Mouse (Mus musculus): ENCODE measurements at regions not wholly inside any gene's neighbourhood (a gene's known extent, or its start where the extent isn't known, plus 50 kb on each side); places are given as distances from the start of the nearest gene placed in this dataset.

- H3K27ac ChIP-seq (ENCODE audit: low read length): no peak overlapping the region
- ATAC-seq (ENCODE audit: low read depth): no peak
- H3K36me3 ChIP-seq (ENCODE audit: control insufficient read depth, insufficient read depth): no peaks in the 10 kb centered on the region
Measured at GRCm38 (mm10) chr15:50402551-50402950, 3482.2 kb upstream of the Gm7489 start.

GRCm38 (mm10) chr15:50403883-50404282 lies 3480.8 kb upstream of the Gm7489 start:
- H3K9me3 ChIP-seq (replicated peaks; ENCODE audit: control insufficient read depth, low read length): no peaks in the 10 kb centered on the region
- ATAC-seq (ENCODE audit: low read depth): no peak
- H3K27ac ChIP-seq (ENCODE audit: low read length): no peak overlapping the region
- H3K4me3 ChIP-seq (ENCODE audit: low read depth, low read length): no peak overlapping the region
- H3K36me3 ChIP-seq (ENCODE audit: control insufficient read depth, insufficient read depth): no peaks in the 10 kb centered on the region
- no peaks in the 10 kb centered on the region for H3K4me1 ChIP-seq (ENCODE audit: control insufficient read depth, low read depth, low read length)
- H3K4me2 ChIP-seq (ENCODE audit: low read depth, low read length): no peak overlapping the region
- H3K9ac ChIP-seq (ENCODE audit: low read depth, low read length): no peak overlapping the region
- H3K27me3 ChIP-seq (ENCODE audit: control insufficient read depth, insufficient read depth, low read depth, low read length): no peaks in the 10 kb centered on the region
- 51% methylated on average over 2 of the region's 2 CpGs for WGBS (ENCODE audit: insufficient replicate concordance)

More at GRCm38 (mm10) chr15:50402551-50402950, 3482.2 kb upstream of the Gm7489 start:
- Histone ChIP-seq H3K9me3 (replicated peaks; ENCODE audit: control insufficient read depth, low read length) (no peaks in the 10 kb centered on the region), H3K4me1 (ENCODE audit: control insufficient read depth, low read depth, low read length) (no peaks in the 10 kb centered on the region), H3K9ac (ENCODE audit: low read depth, low read length) (no peak overlapping the region), H3K27me3 (ENCODE audit: control insufficient read depth, insufficient read depth, low read depth, low read length) (no peaks in the 10 kb centered on the region), H3K4me3 (ENCODE audit: low read depth, low read length) (no peak overlapping the region), H3K4me2 (ENCODE audit: low read depth, low read length) (no peak overlapping the region)
- WGBS (ENCODE audit: insufficient replicate concordance): 13% methylated on average over 1 of the region's 1 CpGs

DNA sequence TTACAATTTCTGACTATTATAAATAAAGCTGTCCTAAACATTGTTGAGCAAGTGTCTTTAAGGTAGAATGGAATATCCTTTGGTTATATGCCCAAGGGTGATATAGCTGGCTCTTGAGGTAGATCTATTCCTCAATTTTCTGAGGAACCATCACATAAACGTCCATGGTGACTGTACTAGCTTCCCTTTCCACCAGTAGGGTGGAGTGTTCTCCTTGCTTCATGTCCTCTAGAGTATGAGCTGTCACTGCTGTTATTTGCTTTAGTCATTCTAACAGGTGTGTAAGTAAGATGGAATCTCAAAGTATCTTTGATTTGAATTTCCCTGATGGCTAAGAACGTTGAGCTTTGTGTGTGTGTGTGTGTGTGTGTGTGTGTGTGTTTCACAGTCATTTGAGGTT lies 3475.7 kb upstream of the Gm7489 start:
- no peak for ATAC-seq (ENCODE audit: low read depth)
- Histone ChIP-seq H3K4me2 (ENCODE audit: low read depth, low read length) (no peak overlapping the region), H3K9ac (ENCODE audit: low read depth, low read length) (no peak overlapping the region), H3K4me3 (ENCODE audit: low read depth, low read length) (no peak overlapping the region), H3K9me3 (replicated peaks; ENCODE audit: control insufficient read depth, low read length) (no peaks in the 10 kb centered on the region), H3K27me3 (ENCODE audit: control insufficient read depth, insufficient read depth, low read depth, low read length) (no peaks in the 10 kb centered on the region), H3K36me3 (ENCODE audit: control insufficient read depth, insufficient read depth) (no peaks in the 10 kb centered on the region), H3K4me1 (ENCODE audit: control insufficient read depth, low read depth, low read length) (no peaks in the 10 kb centered on the region), H3K27ac (ENCODE audit: low read length) (no peak overlapping the region)
- WGBS (ENCODE audit: insufficient replicate concordance): 31% methylated on average over 2 of the region's 2 CpGs

DNA sequence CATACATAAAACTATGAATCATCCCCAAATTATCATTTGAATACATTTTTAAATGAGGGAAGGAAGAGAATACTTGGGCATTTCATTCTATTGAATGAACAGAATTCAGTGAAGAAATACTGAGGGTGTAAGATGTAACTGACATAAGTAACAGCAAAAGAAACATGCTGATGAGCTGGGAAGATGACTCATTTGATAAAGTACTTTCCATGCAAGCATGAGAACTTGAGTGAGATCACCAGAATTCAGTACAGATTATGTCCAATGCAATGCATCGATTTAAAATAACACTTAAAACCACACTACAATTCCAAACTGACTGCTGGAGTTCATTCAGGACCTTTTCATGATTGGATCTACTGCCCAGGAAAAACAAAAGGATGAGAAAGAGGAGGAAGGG lies 3467.1 kb upstream of the Gm7489 start:
- Histone ChIP-seq H3K27ac (ENCODE audit: low read length) (no peak overlapping the region), H3K27me3 (ENCODE audit: control insufficient read depth, insufficient read depth, low read depth, low read length) (no peaks in the 10 kb centered on the region), H3K9me3 (replicated peaks; ENCODE audit: control insufficient read depth, low read length) (no peaks in the 10 kb centered on the region), H3K4me3 (ENCODE audit: low read depth, low read length) (no peak overlapping the region), H3K36me3 (ENCODE audit: control insufficient read depth, insufficient read depth) (no peaks in the 10 kb centered on the region), H3K4me1 (ENCODE audit: control insufficient read depth, low read depth, low read length) (no peaks in the 10 kb centered on the region), H3K4me2 (ENCODE audit: low read depth, low read length) (no peak overlapping the region), H3K9ac (ENCODE audit: low read depth, low read length) (no peak overlapping the region)
- ATAC-seq (ENCODE audit: low read depth): no peak
- WGBS (ENCODE audit: insufficient replicate concordance): 65% methylated on average over 1 of the region's 1 CpGs

GRCm38 (mm10) chr15:50423082-50423665 lies 3461.5 kb upstream of the Gm7489 start:
- H3K4me2 ChIP-seq (ENCODE audit: low read depth, low read length): no peak overlapping the region
- H3K36me3 ChIP-seq (ENCODE audit: control insufficient read depth, insufficient read depth): no peaks in the 10 kb centered on the region
- no peak overlapping the region for H3K4me3 ChIP-seq (ENCODE audit: low read depth, low read length)
- no peaks in the 10 kb centered on the region for H3K27me3 ChIP-seq (ENCODE audit: control insufficient read depth, insufficient read depth, low read depth, low read length)
- H3K27ac ChIP-seq (ENCODE audit: low read length): no peak overlapping the region
- no peaks in the 10 kb centered on the region for H3K4me1 ChIP-seq (ENCODE audit: control insufficient read depth, low read depth, low read length)
- no peaks in the 10 kb centered on the region for H3K9me3 ChIP-seq (replicated peaks; ENCODE audit: control insufficient read depth, low read length)
- no peak for ATAC-seq (ENCODE audit: low read depth)
- 51% methylated on average over 5 of the region's 5 CpGs for WGBS (ENCODE audit: insufficient replicate concordance)
- no peak overlapping the region for H3K9ac ChIP-seq (ENCODE audit: low read depth, low read length)

DNA sequence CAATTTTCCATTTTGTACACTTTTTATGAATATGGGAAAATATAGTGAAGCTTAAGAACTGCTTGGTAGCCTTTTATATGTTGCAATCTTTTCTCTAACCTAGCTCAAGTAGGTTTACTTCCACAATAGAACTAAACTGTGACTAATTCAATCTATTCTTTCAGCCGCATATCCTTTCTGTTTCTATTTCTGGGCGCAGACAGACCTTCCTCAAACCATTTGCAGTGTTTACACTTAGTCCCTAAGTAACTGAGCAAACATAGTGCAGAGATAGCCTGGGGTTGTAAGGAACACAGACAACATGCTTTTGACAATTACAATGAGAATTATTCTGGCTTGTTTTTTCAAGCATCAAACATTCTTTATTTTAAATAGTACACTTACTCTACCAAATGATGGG lies 3435.1 kb upstream of the Gm7489 start:
- 26% methylated on average over 2 of the region's 2 CpGs for WGBS (ENCODE audit: insufficient replicate concordance)
- H3K4me1 ChIP-seq (ENCODE audit: control insufficient read depth, low read depth, low read length): no peaks in the 10 kb centered on the region
- ATAC-seq (ENCODE audit: low read depth): no peak
- H3K36me3 ChIP-seq (ENCODE audit: control insufficient read depth, insufficient read depth): no peaks in the 10 kb centered on the region
- no peaks in the 10 kb centered on the region for H3K27me3 ChIP-seq (ENCODE audit: control insufficient read depth, insufficient read depth, low read depth, low read length)
- no peaks in the 10 kb centered on the region for H3K9me3 ChIP-seq (replicated peaks; ENCODE audit: control insufficient read depth, low read length)
- H3K9ac ChIP-seq (ENCODE audit: low read depth, low read length): no peak overlapping the region
- H3K27ac ChIP-seq (ENCODE audit: low read length): no peak overlapping the region
- H3K4me2 ChIP-seq (ENCODE audit: low read depth, low read length): no peak overlapping the region
- no peak overlapping the region for H3K4me3 ChIP-seq (ENCODE audit: low read depth, low read length)

DNA sequence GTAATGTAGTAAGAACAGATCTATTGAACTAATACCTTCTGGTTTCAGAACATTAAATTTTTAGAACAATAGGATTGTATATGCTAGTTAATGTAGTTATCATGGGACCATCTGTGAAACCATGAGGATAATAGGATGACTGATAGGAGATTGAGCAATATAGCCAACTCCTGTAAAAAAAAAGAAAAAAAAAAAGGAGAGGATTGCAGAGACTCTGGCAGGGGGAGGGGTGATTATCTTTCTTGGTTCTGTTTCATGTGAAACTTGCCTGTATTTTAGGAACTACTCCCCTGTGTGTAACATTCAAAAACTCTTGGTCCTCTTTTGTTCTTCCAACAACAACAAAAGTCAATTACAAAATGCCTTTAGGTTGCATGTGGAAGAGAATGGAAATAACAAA lies 3412.1 kb upstream of the Gm7489 start:
- no peaks in the 10 kb centered on the region for H3K9me3 ChIP-seq (replicated peaks; ENCODE audit: control insufficient read depth, low read length)
- ATAC-seq (ENCODE audit: low read depth): no peak
- no peaks in the 10 kb centered on the region for H3K27me3 ChIP-seq (ENCODE audit: control insufficient read depth, insufficient read depth, low read depth, low read length)
- H3K36me3 ChIP-seq (ENCODE audit: control insufficient read depth, insufficient read depth): no peaks in the 10 kb centered on the region
- H3K4me2 ChIP-seq (ENCODE audit: low read depth, low read length): no peak overlapping the region
- no peak overlapping the region for H3K9ac ChIP-seq (ENCODE audit: low read depth, low read length)
- H3K4me1 ChIP-seq (ENCODE audit: control insufficient read depth, low read depth, low read length): no peaks in the 10 kb centered on the region
- no peak overlapping the region for H3K27ac ChIP-seq (ENCODE audit: low read length)
- no peak overlapping the region for H3K4me3 ChIP-seq (ENCODE audit: low read depth, low read length)

- H3K27ac ChIP-seq (ENCODE audit: low read length): no peak overlapping the region
- WGBS (ENCODE audit: insufficient replicate concordance): 48% methylated on average over 2 of the region's 2 CpGs
- no peaks in the 10 kb centered on the region for H3K27me3 ChIP-seq (ENCODE audit: control insufficient read depth, insufficient read depth, low read depth, low read length)
- no peaks in the 10 kb centered on the region for H3K36me3 ChIP-seq (ENCODE audit: control insufficient read depth, insufficient read depth)
- H3K4me1 ChIP-seq (ENCODE audit: control insufficient read depth, low read depth, low read length): no peaks in the 10 kb centered on the region
- no peaks in the 10 kb centered on the region for H3K9me3 ChIP-seq (replicated peaks; ENCODE audit: control insufficient read depth, low read length)
- no peak overlapping the region for H3K4me2 ChIP-seq (ENCODE audit: low read depth, low read length)
- no peak overlapping the region for H3K4me3 ChIP-seq (ENCODE audit: low read depth, low read length)
- no peak for ATAC-seq (ENCODE audit: low read depth)
- no peak overlapping the region for H3K9ac ChIP-seq (ENCODE audit: low read depth, low read length)
Measured at GRCm38 (mm10) chr15:50498716-50499115, 3386.0 kb upstream of the Gm7489 start.

DNA sequence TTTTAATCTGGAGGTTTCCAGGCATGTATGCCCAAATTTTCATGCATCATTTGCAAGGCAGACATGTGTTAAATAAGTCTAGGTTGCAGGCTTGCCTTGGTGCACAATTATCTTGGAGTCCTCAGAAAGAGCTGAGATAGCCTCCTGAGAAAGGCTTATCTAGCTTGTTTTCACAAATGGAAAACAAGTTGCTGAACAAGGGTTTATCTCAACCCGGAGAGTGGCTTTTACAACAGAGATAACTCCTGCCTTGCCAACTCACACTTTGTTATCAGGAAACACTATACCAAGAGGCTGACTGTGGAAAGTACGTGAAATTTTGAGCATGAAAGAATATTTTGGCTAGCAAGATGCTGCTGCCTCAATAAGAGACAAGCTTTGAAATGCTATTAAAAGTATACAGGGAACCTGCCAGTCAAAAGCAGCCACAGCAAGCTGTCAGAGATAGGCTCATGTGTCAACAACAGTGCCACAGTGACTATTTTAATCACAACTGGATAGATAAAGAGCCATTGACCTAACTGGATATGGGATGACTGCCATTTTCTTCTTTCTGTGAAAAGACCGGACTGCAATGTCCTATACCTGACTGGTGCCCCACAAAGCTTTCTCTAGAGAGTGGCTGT lies 3376.6 kb upstream of the Gm7489 start:
- H3K27me3 ChIP-seq (ENCODE audit: control insufficient read depth, insufficient read depth, low read depth, low read length): no peaks in the 10 kb centered on the region
- H3K27ac ChIP-seq (ENCODE audit: low read length): peak overlapping the region; percentile 74
- 21% methylated on average over 3 of the region's 3 CpGs for WGBS (ENCODE audit: insufficient replicate concordance)
- peaks cover 7% of the 10 kb centered on the region; the same call in 1 of the 2 replicates for H3K4me1 ChIP-seq (ENCODE audit: control insufficient read depth, low read depth, low read length)
- no peaks in the 10 kb centered on the region for H3K36me3 ChIP-seq (ENCODE audit: control insufficient read depth, insufficient read depth)
- H3K9me3 ChIP-seq (replicated peaks; ENCODE audit: control insufficient read depth, low read length): no peaks in the 10 kb centered on the region
- H3K4me3 ChIP-seq (ENCODE audit: low read depth, low read length): no peak overlapping the region
- no peak overlapping the region for H3K9ac ChIP-seq (ENCODE audit: low read depth, low read length)
- peak; percentile 87 for ATAC-seq (ENCODE audit: low read depth)
- peak overlapping the region; percentile 6; the same call in 1 of the 2 replicates for H3K4me2 ChIP-seq (ENCODE audit: low read depth, low read length)
